Mouse (Mus musculus) ES-E14 (cell line): ENCODE results near the gene Cacna1f. TPM values are rescaled to one million over a fixed set of nuclear protein-coding genes. Genes with fewer than 3 reads are reported as not detected.

Experiments used
- DNase-seq: peaks from one replicate; pipeline ENCODE4 v3.0.0-alpha.2; 2013; ENCODE audit warnings: low read depth, low spot score
- H3K27ac ChIP-seq: 2 replicates; pipeline ENCODE4 v1.5.1; 2012; ENCODE audit warnings: low read depth, mild to moderate bottlenecking, low read length, moderate library complexity, mixed read lengths; ENCODE audit not compliant: poor library complexity, insufficient read depth, severe bottlenecking
- H3K36me3 ChIP-seq: 2 replicates; pipeline ENCODE4 v1.6.1; 2012; ENCODE audit warnings: mild to moderate bottlenecking, low read length, moderate library complexity, mixed read lengths; ENCODE audit not compliant: control insufficient read depth, poor library complexity, insufficient read depth, severe bottlenecking
- H3K4me1 ChIP-seq, 2 experiments: fragments of 150-350 bp in 1 of 2; sonication (generic) in 1 of 2; 2 replicates each; pipeline ENCODE4 v1.6.1; 2012; ENCODE audit warnings: low read length in 2 of 2, mild to moderate bottlenecking in 1 of 2, mixed read lengths in 1 of 2; ENCODE audit not compliant: control insufficient read depth in 2 of 2, insufficient read depth in 2 of 2, poor library complexity in 1 of 2
- H3K4me3 ChIP-seq, 2 experiments: fragments of 150-350 bp in 1 of 2; sonication (generic) in 1 of 2; 2 replicates each; pipeline ENCODE4 v1.5.1; 2012; ENCODE audit warnings: low read length in 2 of 2, low read depth in 1 of 2, mild to moderate bottlenecking in 1 of 2, mixed read lengths in 1 of 2; ENCODE audit not compliant: insufficient read depth in 1 of 2, poor library complexity in 1 of 2, severe bottlenecking in 1 of 2
- H3K9ac ChIP-seq: 2 replicates; pipeline ENCODE4 v1.6.1; 2012; ENCODE audit warnings: low read depth, mild to moderate bottlenecking, low read length, mixed read lengths; ENCODE audit not compliant: poor library complexity, insufficient read depth, severe bottlenecking
- H3K9me3 ChIP-seq: fragments of 150-350 bp; sonication (generic); 2 replicates; pipeline ENCODE4 v1.6.1; 2012; ENCODE audit warnings: low read depth, mild to moderate bottlenecking, low read length; ENCODE audit not compliant: control insufficient read depth, insufficient read depth
- CHD2 ChIP-seq: IDR thresholded peaks from 2 replicates; pipeline ENCODE4 v1.6.1; 2014; ENCODE audit warnings: mild to moderate bottlenecking, low read depth, low read length, inconsistent platforms
- HCFC1 ChIP-seq: IDR thresholded peaks from 2 replicates; pipeline ENCODE4 v1.6.1; 2012; ENCODE audit warnings: low read length, inconsistent platforms, borderline replicate concordance; ENCODE audit not compliant: insufficient read depth
- MAFK ChIP-seq: IDR thresholded peaks from 2 replicates; pipeline ENCODE4 v1.6.1; 2014; ENCODE audit warnings: mild to moderate bottlenecking, low read depth, low read length, inconsistent platforms; ENCODE audit not compliant: insufficient read depth
- ZC3H11A ChIP-seq: IDR thresholded peaks from 2 replicates; pipeline ENCODE4 v1.6.1; 2012; ENCODE audit warnings: low read depth, mild to moderate bottlenecking, inconsistent platforms, low read length, borderline replicate concordance
- ZNF384 ChIP-seq: IDR thresholded peaks from 2 replicates; pipeline ENCODE4 v1.6.1; 2012; ENCODE audit warnings: low read depth, low read length, inconsistent platforms
- in situ Hi-C, 2 experiments: fragments of 600-800 bp; cut with MboI; formaldehyde crosslinking; loops; one replicate each; pipeline ENCODE4 v1.15.1; 2025; ENCODE audit warnings: low sequenced_read_pairs in 2 of 2, inconsistent platforms in 1 of 2; ENCODE audit not compliant: unreplicated experiment in 2 of 2
- total RNA-seq: library from RNA; depleted of rRNA; stranded (reverse); fragments of 300-350 nt; gene quantifications from 2 replicates; pipeline ENCODE4 v1.2.3, GENCODE M21; 2012

Gene Cacna1f
- total RNA-seq, 1 experiment = not detected

DNA sequence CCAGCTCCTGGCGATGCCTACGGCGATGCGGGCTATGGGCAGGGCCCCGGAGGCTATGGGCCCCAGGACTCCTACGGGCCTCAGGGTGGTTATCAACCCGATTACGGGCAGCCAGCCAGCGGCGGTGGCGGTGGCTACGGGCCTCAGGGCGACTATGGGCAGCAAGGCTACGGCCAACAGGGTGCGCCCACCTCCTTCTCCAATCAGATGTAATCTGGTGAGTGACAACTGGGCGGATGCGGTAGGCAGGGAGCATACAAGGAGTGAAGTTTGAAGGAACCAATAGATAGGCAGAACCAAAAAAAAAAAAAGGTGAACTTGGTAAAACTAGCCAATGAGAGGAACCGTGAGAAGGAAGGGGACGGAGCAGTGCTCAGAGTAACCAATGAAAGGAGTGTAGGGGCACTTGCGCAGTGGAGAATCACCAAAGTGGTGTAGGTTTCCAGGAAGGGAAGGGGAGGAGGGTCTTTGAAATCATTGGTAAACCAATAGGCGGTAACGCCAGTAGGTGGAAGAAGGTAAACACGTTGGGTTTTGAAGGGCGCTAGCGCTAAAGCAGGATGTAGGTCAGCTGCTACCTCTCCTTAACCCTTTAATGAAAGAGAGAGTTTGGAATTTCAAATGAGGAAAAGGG lies 41.9 kb downstream of the Cacna1f start:
- peak overlapping the region; percentile 90 for H3K9ac ChIP-seq
- peak overlapping the region; percentile 75 to 87 for H3K4me3 ChIP-seq
- 0 out of 4 replicates have a peak, but pooled peaks cover 0 to 2% of the 10 kb centered on the region in 2 experiments for H3K4me1 ChIP-seq
- TF ChIP-seq CHD2 (peak; percentile 91), HCFC1 (no peak), ZC3H11A (no peak), ZNF384 (peak; percentile 100), MAFK (no peak)
- no peaks in the 10 kb centered on the region for H3K36me3 ChIP-seq
- DNase-seq = peak; percentile 64
- no peaks in the 10 kb centered on the region for H3K9me3 ChIP-seq
- H3K27ac ChIP-seq = peak overlapping the region; percentile 91
- in situ Hi-C loops = no loop called here

GRCm38 (mm10) chrX:7657221-7657639 lies 50.3 kb downstream of the Cacna1f start, which contains the start of gene Prickle3:
Gene Prickle3 (plus strand): TSS chrX:7657260.
- Histone ChIP-seq H3K4me1 (peaks cover 0 to 4% of the 10 kb centered on the region in 2 experiments; a peak in 1 of 4 replicates), H3K27ac (no peak within 1 kb of the TSS), H3K36me3 (no peaks in the 10 kb centered on the region), H3K9me3 (no peaks in the 10 kb centered on the region), H3K9ac (peak within 1 kb of the TSS; percentile 70), H3K4me3 (peak within 1 kb of the TSS; percentile 59 to 79)
- in situ Hi-C loops = no loop called here
- no peak for TF ChIP-seq MAFK
- TF ChIP-seq ZNF384 = no peak
- TF ChIP-seq CHD2 = no peak
- no peak for TF ChIP-seq HCFC1
- TF ChIP-seq ZC3H11A = no peak
- DNase-seq = no peak

GRCm38 (mm10) chrX:7658031-7658784 lies 51.3 kb downstream of the Cacna1f start:
- H3K9ac ChIP-seq = no peak overlapping the region; the same call in 1 of the 2 replicates
- TF ChIP-seq ZNF384 (no peak), ZC3H11A (no peak), CHD2 (no peak), HCFC1 (no peak), MAFK (no peak)
- no peak for DNase-seq

DNA sequence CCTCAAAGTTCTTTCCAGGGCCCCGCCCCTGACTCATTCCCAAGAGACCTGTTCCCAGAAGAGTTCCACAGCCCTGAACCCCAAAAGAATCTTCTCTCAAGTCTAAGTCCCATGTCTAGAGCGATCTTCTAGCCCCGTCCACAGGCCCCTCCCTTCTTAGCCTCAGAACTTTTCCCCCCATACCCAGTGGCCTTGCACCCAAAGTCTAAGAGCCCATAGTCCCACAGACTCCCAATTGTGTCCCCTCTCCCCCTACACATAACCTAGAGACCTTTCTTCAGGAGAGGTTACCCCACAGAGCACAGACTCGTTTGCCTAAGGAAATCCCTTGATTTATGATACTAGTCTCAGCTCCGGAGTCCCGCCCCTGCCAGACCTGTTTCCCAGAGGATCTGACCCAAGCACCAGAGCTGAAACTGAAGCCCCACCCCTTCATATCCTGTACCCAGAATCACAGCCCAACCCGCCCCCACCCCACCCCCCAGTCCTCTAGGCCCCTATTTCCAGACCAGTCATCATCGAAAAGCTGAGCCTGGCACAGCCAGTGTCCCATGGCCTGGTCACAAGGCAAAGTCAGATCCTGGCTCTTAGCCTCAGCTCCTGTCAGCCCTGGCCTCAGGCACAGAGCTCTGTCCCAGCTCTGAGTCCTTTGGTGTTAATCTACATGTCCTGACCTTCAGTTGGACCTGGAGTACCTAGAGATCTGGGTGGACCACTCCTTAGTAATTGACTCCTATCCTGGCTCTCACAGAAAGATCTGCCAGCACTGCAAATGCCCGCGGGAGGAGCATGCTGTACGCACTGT lies 52.1 kb downstream of the Cacna1f start:
- peak overlapping the region; percentile 36; the same call in 1 of the 2 replicates for H3K9ac ChIP-seq
- no peak overlapping the region for H3K27ac ChIP-seq
- TF ChIP-seq ZC3H11A = no peak
- TF ChIP-seq HCFC1 = no peak
- no peak for TF ChIP-seq ZNF384
- no peak for TF ChIP-seq MAFK
- no peak for TF ChIP-seq CHD2
- in situ Hi-C loops = no loop called here
- peaks cover 0 to 4% of the 10 kb centered on the region in 2 experiments; a peak in 1 of 4 replicates for H3K4me1 ChIP-seq
- no peaks in the 10 kb centered on the region for H3K36me3 ChIP-seq
- H3K4me3 ChIP-seq = peak overlapping the region in 1 of 2 experiments; percentile 35; a peak in 2 of 4 replicates
- no peaks in the 10 kb centered on the region for H3K9me3 ChIP-seq
- DNase-seq = no peak

More at GRCm38 (mm10) chrX:7658031-7658784, 51.3 kb downstream of the Cacna1f start:
- Histone ChIP-seq H3K9me3 (no peaks in the 10 kb centered on the region), H3K4me3 (peak overlapping the region in 1 of 2 experiments; percentile 17; a peak in 2 of 4 replicates), H3K36me3 (no peaks in the 10 kb centered on the region), H3K4me1 (peaks cover 0 to 4% of the 10 kb centered on the region in 2 experiments; a peak in 1 of 4 replicates), H3K27ac (0 out of 2 replicates have a peak overlapping the region, but pooled peaks have one; percentile 24)
- in situ Hi-C loops = no loop called here
